Mouse (Mus musculus): ENCODE data around the gene Sdc3. TPM values are rescaled to one million over a fixed set of nuclear protein-coding genes. Genes with fewer than 3 reads are reported as not detected.
A peak's percentile ranks its signal among the peaks of the same experiment; 100 is the strongest.

Sdc3 gene
- total RNA-seq, 2 experiments from 2014 or later: 23.3 to 25.2 TPM

- intact Hi-C loops (cut with DNase I; ENCODE audit: low total_unique reads): no loop called here
- no peak for DNase-seq
Measured at GRCm38 (mm10) chr4:130865460-130865859, 73.1 kb downstream of the Sdc3 start.

- no peak for DNase-seq
- intact Hi-C loops (cut with DNase I; ENCODE audit: low total_unique reads): no loop called here
Measured at GRCm38 (mm10) chr4:130865901-130866371, 73.6 kb downstream of the Sdc3 start.

- intact Hi-C loops (cut with DNase I; ENCODE audit: low total_unique reads): no loop called here
- DNase-seq: no peak
Measured at GRCm38 (mm10) chr4:130867940-130868339, 75.6 kb downstream of the Sdc3 start.

- intact Hi-C loops (cut with DNase I; ENCODE audit: low total_unique reads): no loop called here
- DNase-seq: no peak
Measured at GRCm38 (mm10) chr4:130868803-130869202, 76.5 kb downstream of the Sdc3 start.

DNA sequence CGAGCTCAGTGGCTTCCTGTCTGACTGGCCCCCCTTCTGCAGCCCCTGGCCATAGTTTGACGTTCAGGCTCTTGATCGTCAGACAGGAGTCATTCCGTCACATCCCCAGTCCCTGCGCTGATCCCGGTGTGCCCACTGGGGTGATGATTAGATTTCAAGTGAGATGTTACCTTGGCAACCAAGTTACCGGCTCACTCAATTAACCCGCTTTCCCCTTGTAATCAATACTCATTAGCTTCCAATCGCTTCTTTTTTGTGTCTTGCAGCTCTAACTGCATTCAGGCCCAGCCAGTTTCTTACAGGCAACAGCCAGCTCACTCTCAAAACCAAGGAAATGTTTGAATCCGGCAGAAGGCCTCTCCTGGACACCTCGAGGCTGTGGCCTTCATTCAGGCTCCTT, 80.1 kb downstream of the Sdc3 start:
- no peak for DNase-seq
- intact Hi-C loops (cut with DNase I; ENCODE audit: low total_unique reads): no loop called here

GRCm38 (mm10) chr4:130873440-130873839, 81.1 kb downstream of the Sdc3 start:
- DNase-seq: no peak
- intact Hi-C loops (cut with DNase I; ENCODE audit: low total_unique reads): no loop called here

DNA sequence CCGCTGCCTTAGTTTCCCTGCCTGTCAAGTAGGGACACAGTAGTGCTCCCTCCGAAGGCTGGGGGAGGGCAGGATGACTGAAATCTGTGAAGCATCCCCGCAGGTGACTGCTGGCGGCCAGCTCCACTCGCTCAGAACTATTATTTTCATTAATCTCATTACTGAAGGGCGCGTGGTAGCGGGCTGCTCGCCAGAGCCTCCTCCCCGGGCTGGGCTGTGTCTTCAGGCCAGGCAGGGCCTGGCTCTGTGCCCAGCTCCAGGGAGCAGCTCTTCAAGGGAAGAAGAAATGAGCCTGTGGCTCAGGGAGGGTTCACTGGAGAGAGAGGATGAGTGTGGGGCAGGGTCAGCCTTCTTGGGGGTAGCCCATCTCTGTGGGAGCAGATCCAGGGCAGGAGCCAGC, 82.3 kb downstream of the Sdc3 start:
- intact Hi-C loops (cut with DNase I; ENCODE audit: low total_unique reads): no loop called here

More for the DNA sequence above, 82.3 kb downstream of the Sdc3 start:
- peak; percentile 79 for DNase-seq

Other genes starting within 250 kb of the Sdc3 start
- 10 to 100 TPM; 11.7 to 12.2 TPM for gene Nkain1, start 218.4 kb upstream of the Sdc3 start, total RNA-seq (2021)
- gene Pum1, start 129.2 kb upstream of the Sdc3 start, total RNA-seq (2021): 10 to 100 TPM; 31.5 to 34.3 TPM
- 1 to 10 TPM; 8.0 to 8.1 TPM for gene Laptm5, start 120.6 kb downstream of the Sdc3 start, total RNA-seq (2021)
- gene Matn1, start 151.8 kb downstream of the Sdc3 start, total RNA-seq (2021): not detected